13 mouse cellular contexts compared by ENCODE assay signal in the genomic region with DNA sequence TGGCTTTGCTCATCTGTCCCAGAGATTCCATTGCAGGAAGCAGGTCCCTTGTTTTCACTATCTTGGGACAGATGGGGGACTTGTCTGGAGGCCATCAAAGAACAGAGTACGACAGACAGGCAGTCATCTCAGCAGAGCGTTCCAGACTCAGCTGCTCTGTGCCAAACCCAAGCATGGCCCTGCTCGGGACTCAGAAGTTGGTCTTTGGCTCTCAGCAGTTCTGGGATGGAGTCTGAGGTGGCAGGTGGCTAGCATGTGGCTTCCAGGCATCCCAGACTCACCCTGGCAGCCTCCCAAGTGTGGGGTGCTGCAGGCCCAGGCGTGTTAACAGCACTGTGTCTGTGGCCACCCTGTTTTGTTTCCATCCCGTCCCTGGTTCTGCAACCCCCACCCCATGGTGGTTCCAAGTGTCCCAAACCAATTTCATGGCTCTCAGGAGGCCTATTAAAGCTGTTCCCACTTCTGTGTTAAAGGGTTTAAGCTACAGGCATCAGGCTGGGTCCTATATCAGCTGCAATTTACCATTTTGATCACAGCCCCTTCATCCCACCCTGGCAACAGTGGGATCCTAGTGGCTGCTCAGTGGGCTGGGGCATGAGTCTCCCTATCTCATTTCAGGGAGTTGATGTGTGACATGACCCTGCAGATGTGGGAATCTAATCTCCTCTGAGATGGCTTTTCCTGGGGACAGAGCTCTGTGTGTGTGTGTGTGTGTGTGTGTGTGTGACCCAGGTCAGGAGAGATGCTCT. TPM values are rescaled to one million over a fixed set of nuclear protein-coding genes. Genes with fewer than 3 reads are reported as not detected.
A peak's percentile ranks its signal among the peaks of the same experiment; 100 is the strongest.
DNase-seq lines count a peak whose midpoint lies in the region; ATAC-seq and TF ChIP-seq lines count a peak whose summit lies in the region.
"Had no signal": no experiment of that assay in that cellular context is flagged by ENCODE, and none has a peak within 500 bp of the region (broad histone marks: within the 10 kb centered on the region; RNA-seq: fewer than 3 reads in every experiment).

No protein-coding gene starts in this region.

- no peak for TF ChIP-seq POLR2A in small intestine, adult 2 months (IDR thresholded peaks at IDR 0.05; ENCODE audit: low read depth, low read length)

- H3K27ac ChIP-seq in heart, embryonic 15.5 days, result peak overlapping the region; percentile 44
- no peak overlapping the region for H3K27ac ChIP-seq in midbrain, postnatal 0 days (ENCODE audit: low read depth, low read length)
- no peak overlapping the region for H3K27ac ChIP-seq in midbrain, embryonic 15.5 days
- peak overlapping the region; percentile 27 for H3K27ac ChIP-seq in embryonic facial prominence, embryonic 10.5 days (replicated peaks)
- H3K27ac ChIP-seq in small intestine, adult 2 months (ENCODE audit: insufficient read depth, low read depth, low read length), result peak overlapping the region; percentile 31; the same call in 1 of the 2 replicates
- H3K27ac ChIP-seq: embryonic facial prominence, embryonic 13.5 days; gastrocnemius, adult 2 months; neural tube, embryonic 12.5 days had no signal

- no peak overlapping the region for H3K4me2 ChIP-seq in heart, embryonic 15.5 days
- no peak overlapping the region for H3K4me2 ChIP-seq in midbrain, postnatal 0 days (ENCODE audit: low read depth, low read length, poor library complexity, severe bottlenecking)
- H3K4me2 ChIP-seq in midbrain, embryonic 15.5 days, result no peak overlapping the region
- H3K4me2 ChIP-seq: embryonic facial prominence, embryonic 13.5 days; neural tube, embryonic 12.5 days had no signal

- peaks cover 39% of the 10 kb centered on the region for H3K4me1 ChIP-seq in heart, embryonic 15.5 days (replicated peaks)
- H3K4me1 ChIP-seq in midbrain, postnatal 0 days (ENCODE audit: insufficient read depth, low read length), result no peaks in the 10 kb centered on the region
- peaks cover 7% of the 10 kb centered on the region; the same call in 1 of the 2 replicates for H3K4me1 ChIP-seq in midbrain, embryonic 15.5 days
- peaks cover 50% of the 10 kb centered on the region for H3K4me1 ChIP-seq in embryonic facial prominence, embryonic 10.5 days
- H3K4me1 ChIP-seq in small intestine, adult 2 months (ENCODE audit: control insufficient read depth, insufficient read depth, insufficient read length, low read length), result peaks cover 39% of the 10 kb centered on the region
- H3K4me1 ChIP-seq: megakaryocyte, embryonic 14.5 days had no signal

- DNase-seq in heart, adult 8-10 months (ENCODE audit: low spot score), result no peak
- DNase-seq in midbrain, postnatal 0 days (ENCODE audit: low spot score), result peak; percentile 42
- no peak for DNase-seq in embryonic facial prominence, embryonic 10.5 days (ENCODE audit: low spot score)
- no peak for DNase-seq in layer of hippocampus, adult 9-11 months
- DNase-seq in spleen, postnatal 36 days (ENCODE audit: low spot score in 2 of 2), result no peak
- DNase-seq: gastrocnemius, adult 2 months had no signal

- peak; percentile 19; the same call in 1 of the 2 replicates for ATAC-seq in heart, embryonic 15.5 days (replicated peaks; ENCODE audit: insufficient number of reproducible peaks, insufficient read depth, low FRiP score, low read depth)
- ATAC-seq in midbrain, postnatal 0 days (ENCODE audit: low FRiP score), result no peak
- ATAC-seq in midbrain, embryonic 15.5 days (replicated peaks), result no peak

- H3K36me3 ChIP-seq in heart, embryonic 15.5 days, result no peaks in the 10 kb centered on the region
- no peaks in the 10 kb centered on the region for H3K36me3 ChIP-seq in midbrain, postnatal 0 days (ENCODE audit: insufficient read depth, low read length)
- H3K36me3 ChIP-seq in midbrain, embryonic 15.5 days (replicated peaks), result no peaks in the 10 kb centered on the region
- H3K36me3 ChIP-seq in embryonic facial prominence, embryonic 10.5 days (replicated peaks), result no peaks in the 10 kb centered on the region
- no peaks in the 10 kb centered on the region for H3K36me3 ChIP-seq in small intestine, adult 2 months (ENCODE audit: control insufficient read depth, insufficient read depth, low read length)
- H3K36me3 ChIP-seq: embryonic facial prominence, embryonic 13.5 days; neural tube, embryonic 12.5 days had no signal

- H3K9ac ChIP-seq in heart, embryonic 15.5 days, result no peak overlapping the region
- no peak overlapping the region for H3K9ac ChIP-seq in midbrain, postnatal 0 days (replicated peaks; ENCODE audit: low read length, poor library complexity, severe bottlenecking)
- no peak overlapping the region for H3K9ac ChIP-seq in midbrain, embryonic 15.5 days
- H3K9ac ChIP-seq: embryonic facial prominence, embryonic 13.5 days; neural tube, embryonic 12.5 days had no signal

- H3K27me3 ChIP-seq in heart, embryonic 15.5 days, result no peaks in the 10 kb centered on the region
- no peaks in the 10 kb centered on the region for H3K27me3 ChIP-seq in midbrain, postnatal 0 days (ENCODE audit: insufficient read depth, low read length)
- no peaks in the 10 kb centered on the region for H3K27me3 ChIP-seq in midbrain, embryonic 15.5 days (replicated peaks)
- peaks cover 12% of the 10 kb centered on the region for H3K27me3 ChIP-seq in embryonic facial prominence, embryonic 10.5 days (replicated peaks; ENCODE audit: low read depth, poor library complexity, severe bottlenecking)
- H3K27me3 ChIP-seq in small intestine, adult 2 months (ENCODE audit: control insufficient read depth, insufficient read depth, low read length), result no peaks in the 10 kb centered on the region
- H3K27me3 ChIP-seq: embryonic facial prominence, embryonic 13.5 days had no signal

- H3K9me3 ChIP-seq in heart, embryonic 15.5 days (replicated peaks), result no peaks in the 10 kb centered on the region
- H3K9me3 ChIP-seq in midbrain, postnatal 0 days (ENCODE audit: low read length), result no peaks in the 10 kb centered on the region
- no peaks in the 10 kb centered on the region for H3K9me3 ChIP-seq in midbrain, embryonic 15.5 days
- H3K9me3 ChIP-seq in embryonic facial prominence, embryonic 10.5 days, result no peaks in the 10 kb centered on the region
- H3K9me3 ChIP-seq: embryonic facial prominence, embryonic 13.5 days; megakaryocyte, embryonic 14.5 days; neural tube, embryonic 12.5 days had no signal

- no peak for TF ChIP-seq CTCF in midbrain, postnatal 0 days (IDR thresholded peaks at IDR 0.05)
- no peak for TF ChIP-seq CTCF in small intestine, adult 2 months (IDR thresholded peaks at IDR 0.05; ENCODE audit: extremely low read depth, insufficient read length, insufficient replicate concordance, low read depth, low read length)

- WGBS in heart, embryonic 15.5 days, result 30% methylated on average over 5 of the region's 5 CpGs
- 61% methylated on average over 5 of the region's 5 CpGs for WGBS in midbrain, postnatal 0 days
- WGBS in midbrain, embryonic 15.5 days, result 49% methylated on average over 5 of the region's 5 CpGs
- 73% methylated on average over 5 of the region's 5 CpGs for WGBS in embryonic facial prominence, embryonic 10.5 days
- 27% methylated on average over 5 of the region's 5 CpGs for WGBS in small intestine, adult 2 months

- no peak overlapping the region for H3K4me3 ChIP-seq in heart, embryonic 15.5 days
- no peak overlapping the region for H3K4me3 ChIP-seq in midbrain, postnatal 0 days (ENCODE audit: low read depth, low read length)
- no peak overlapping the region for H3K4me3 ChIP-seq in midbrain, embryonic 15.5 days
- no peak overlapping the region for H3K4me3 ChIP-seq in embryonic facial prominence, embryonic 10.5 days
- no peak overlapping the region for H3K4me3 ChIP-seq in small intestine, adult 2 months (ENCODE audit: low read depth, low read length)
- H3K4me3 ChIP-seq: embryonic facial prominence, embryonic 13.5 days; gastrocnemius, adult 2 months; megakaryocyte, embryonic 14.5 days; neural tube, embryonic 12.5 days had no signal

RNA-seq across cellular contexts. Expression of a gene that starts 51.1 kb away (rescaled TPM):
- 80.6 and 94.0 TPM in 2 replicates for polyA plus RNA-seq in heart, embryonic 15.5 days (2015; fragmentation: Nextera tagmentation; extraction: Ambion mirVana)
- 10 to 100 TPM; 35.9 to 47.8 (median 41.1) TPM for total RNA-seq in heart, adult 8-10 months (2022)
- total RNA-seq in midbrain, postnatal 0 days (2014; rRNA removed), result 127 and 131 TPM in 2 replicates
- 95.8 and 99.6 TPM in 2 replicates for polyA plus RNA-seq in midbrain, postnatal 0 days (2015; fragmentation: Nextera tagmentation; extraction: Ambion mirVana)
- 106 and 108 TPM in 2 replicates for polyA plus RNA-seq in midbrain, embryonic 15.5 days (2015; fragmentation: Nextera tagmentation; extraction: Ambion mirVana)
- 115 and 131 TPM in 2 replicates for polyA plus RNA-seq in embryonic facial prominence, embryonic 10.5 days (2016; fragmentation: Nextera tagmentation; extraction: Ambion mirVana)
- 35.8 and 75.6 TPM in 2 replicates for polyA plus RNA-seq in small intestine, adult 2 months (2012; rRNA removed)
- total RNA-seq: CH12.LX had no signal

Comparison
In these comparisons a context has a peak if more than half of its experiments do, and no peak if none do; other contexts are left out.
1. H3K27ac ChIP-seq: peak in heart, embryonic 15.5 days (single experiment), embryonic facial prominence, embryonic 10.5 days (single experiment) and small intestine, adult 2 months (single experiment); none in midbrain, postnatal 0 days (single experiment) and midbrain, embryonic 15.5 days (single experiment).